Mouse (Mus musculus): ENCODE data around the gene Ntng2.

Ntng2 gene

GRCm38 (mm10) chr2:29252599-29253204 lies at the start of gene Ntng2:
Ntng2 (minus strand) TSS chr2:29253005.
- DNase-seq = peak; percentile 68 to 79

GRCm38 (mm10) chr2:29295557-29295956 lies 42.8 kb upstream of the Ntng2 start:
- DNase-seq = peak in 1 of 2 experiments; percentile 5

GRCm38 (mm10) chr2:29287651-29288050 lies 34.8 kb upstream of the Ntng2 start:
- DNase-seq = no peak

GRCm38 (mm10) chr2:29277703-29278121 lies 24.9 kb upstream of the Ntng2 start:
- no peak for DNase-seq

- peak; percentile 60 to 71 for DNase-seq
Observed at GRCm38 (mm10) chr2:29271803-29272518, 19.2 kb upstream of the Ntng2 start.

- peak in 1 of 2 experiments; percentile 51 for DNase-seq
Observed at GRCm38 (mm10) chr2:29271098-29271497, 18.3 kb upstream of the Ntng2 start.

- no peak for DNase-seq
Observed at GRCm38 (mm10) chr2:29266810-29267209, 14.0 kb upstream of the Ntng2 start.

GRCm38 (mm10) chr2:29262436-29262915 lies 9.7 kb upstream of the Ntng2 start:
- no peak for DNase-seq

GRCm38 (mm10) chr2:29261126-29261525 lies 8.3 kb upstream of the Ntng2 start:
- no peak for DNase-seq

GRCm38 (mm10) chr2:29253205-29253865 lies 530 bp upstream of the Ntng2 start:
- peak; percentile 68 to 77 for DNase-seq

- peak; percentile 69 to 75 for DNase-seq
Observed at GRCm38 (mm10) chr2:29252059-29252598, 676 bp downstream of the Ntng2 start.

- peak; percentile 47 to 55 for DNase-seq
Observed at GRCm38 (mm10) chr2:29251095-29252058, 1.4 kb downstream of the Ntng2 start.

- peak in 1 of 2 experiments; percentile 43 for DNase-seq
Observed at GRCm38 (mm10) chr2:29250263-29251094, 2.3 kb downstream of the Ntng2 start.

GRCm38 (mm10) chr2:29249852-29250251 lies 3.0 kb downstream of the Ntng2 start:
- DNase-seq = no peak

- DNase-seq = no peak
Observed at GRCm38 (mm10) chr2:29248551-29248950, 4.3 kb downstream of the Ntng2 start.

GRCm38 (mm10) chr2:29247386-29247785 lies 5.4 kb downstream of the Ntng2 start:
- DNase-seq = no peak

- no peak for DNase-seq
Observed at GRCm38 (mm10) chr2:29246891-29247290, 5.9 kb downstream of the Ntng2 start.

- no peak for DNase-seq
Observed at GRCm38 (mm10) chr2:29246275-29246674, 6.5 kb downstream of the Ntng2 start.

GRCm38 (mm10) chr2:29245341-29245779 lies 7.4 kb downstream of the Ntng2 start:
- peak in 1 of 2 experiments; percentile 33 for DNase-seq

- no peak for DNase-seq
Observed at GRCm38 (mm10) chr2:29239329-29239728, 13.5 kb downstream of the Ntng2 start.

GRCm38 (mm10) chr2:29237623-29238022 lies 15.2 kb downstream of the Ntng2 start:
- peak; percentile 65 to 76 for DNase-seq

Data from lung, postnatal 4 days (tissue).